Mouse (Mus musculus): Measurements from ENCODE around the gene Tgfb1i1. TPM values are rescaled to one million over a fixed set of nuclear protein-coding genes. Genes with fewer than 3 reads are reported as not detected.

The Tgfb1i1 gene
- polyA plus RNA-seq, 1 experiment = 15.1 TPM

GRCm38 (mm10) chr7:128298481-128299342, 52.1 kb downstream of the Tgfb1i1 start:
- TF ChIP-seq CTCF (conservative IDR thresholded peaks at IDR 0.05; ENCODE audit: insufficient read depth, insufficient read length, low read depth, low read length) (no peak), POLR2A (IDR thresholded peaks at IDR 0.05; ENCODE audit: low read depth, low read length) (no peak)
- H3K27ac ChIP-seq (ENCODE audit: insufficient read depth, low read depth, low read length) = peak overlapping the region; percentile 17; the same call in 1 of the 2 replicates
- WGBS = 80% methylated on average over 8 of the region's 8 CpGs
- no peaks in the 10 kb centered on the region for H3K36me3 ChIP-seq (ENCODE audit: control insufficient read depth, insufficient read depth, low read length)
- H3K4me3 ChIP-seq (ENCODE audit: insufficient read depth, low read depth, low read length) = no peak overlapping the region
- no peak for DNase-seq
- no peaks in the 10 kb centered on the region for H3K27me3 ChIP-seq (replicated peaks; ENCODE audit: control insufficient read depth, insufficient read depth, low read length)
- H3K4me1 ChIP-seq (ENCODE audit: control insufficient read depth, insufficient read depth, low read length) = no peaks in the 10 kb centered on the region; the same call in 1 of the 2 replicates

- TF ChIP-seq POLR2A (IDR thresholded peaks at IDR 0.05; ENCODE audit: low read depth, low read length) (no peak), CTCF (conservative IDR thresholded peaks at IDR 0.05; ENCODE audit: insufficient read depth, insufficient read length, low read depth, low read length) (no peak)
- 75% methylated on average over 3 of the region's 3 CpGs for WGBS
- H3K27me3 ChIP-seq (replicated peaks; ENCODE audit: control insufficient read depth, insufficient read depth, low read length) = no peaks in the 10 kb centered on the region
Observed at GRCm38 (mm10) chr7:128300952-128301351, 54.3 kb downstream of the Tgfb1i1 start.

GRCm38 (mm10) chr7:128302151-128302550, 55.5 kb downstream of the Tgfb1i1 start:
- 84% methylated on average over 3 of the region's 3 CpGs for WGBS
- Histone ChIP-seq H3K27me3 (replicated peaks; ENCODE audit: control insufficient read depth, insufficient read depth, low read length) (no peaks in the 10 kb centered on the region), H3K27ac (ENCODE audit: insufficient read depth, low read depth, low read length) (no peak overlapping the region)

More at GRCm38 (mm10) chr7:128300952-128301351, 54.3 kb downstream of the Tgfb1i1 start:
- no peaks in the 10 kb centered on the region for H3K36me3 ChIP-seq (ENCODE audit: control insufficient read depth, insufficient read depth, low read length)
- no peak for DNase-seq
- no peaks in the 10 kb centered on the region; the same call in 1 of the 2 replicates for H3K4me1 ChIP-seq (ENCODE audit: control insufficient read depth, insufficient read depth, low read length)
- H3K27ac ChIP-seq (ENCODE audit: insufficient read depth, low read depth, low read length) = no peak overlapping the region
- no peak overlapping the region for H3K4me3 ChIP-seq (ENCODE audit: insufficient read depth, low read depth, low read length)

GRCm38 (mm10) chr7:128304198-128304597, 57.6 kb downstream of the Tgfb1i1 start:
- no peak overlapping the region for H3K27ac ChIP-seq (ENCODE audit: insufficient read depth, low read depth, low read length)
- 59% methylated on average over 6 of the region's 6 CpGs for WGBS
- H3K4me3 ChIP-seq (ENCODE audit: insufficient read depth, low read depth, low read length) = no peak overlapping the region
- DNase-seq = no peak
- H3K4me1 ChIP-seq (ENCODE audit: control insufficient read depth, insufficient read depth, low read length) = no peaks in the 10 kb centered on the region
- no peaks in the 10 kb centered on the region for H3K36me3 ChIP-seq (ENCODE audit: control insufficient read depth, insufficient read depth, low read length)
- TF ChIP-seq CTCF (conservative IDR thresholded peaks at IDR 0.05; ENCODE audit: insufficient read depth, insufficient read length, low read depth, low read length) = no peak
- TF ChIP-seq POLR2A (IDR thresholded peaks at IDR 0.05; ENCODE audit: low read depth, low read length) = no peak
- no peaks in the 10 kb centered on the region for H3K27me3 ChIP-seq (replicated peaks; ENCODE audit: control insufficient read depth, insufficient read depth, low read length)

More at GRCm38 (mm10) chr7:128302151-128302550, 55.5 kb downstream of the Tgfb1i1 start:
- H3K4me1 ChIP-seq (ENCODE audit: control insufficient read depth, insufficient read depth, low read length) = no peaks in the 10 kb centered on the region; the same call in 1 of the 2 replicates
- no peak overlapping the region for H3K4me3 ChIP-seq (ENCODE audit: insufficient read depth, low read depth, low read length)
- H3K36me3 ChIP-seq (ENCODE audit: control insufficient read depth, insufficient read depth, low read length) = no peaks in the 10 kb centered on the region
- no peak for DNase-seq
- TF ChIP-seq CTCF (conservative IDR thresholded peaks at IDR 0.05; ENCODE audit: insufficient read depth, insufficient read length, low read depth, low read length) (no peak), POLR2A (IDR thresholded peaks at IDR 0.05; ENCODE audit: low read depth, low read length) (no peak)

GRCm38 (mm10) chr7:128304907-128305306, 58.3 kb downstream of the Tgfb1i1 start:
- Histone ChIP-seq H3K27ac (ENCODE audit: insufficient read depth, low read depth, low read length) (no peak overlapping the region), H3K27me3 (replicated peaks; ENCODE audit: control insufficient read depth, insufficient read depth, low read length) (no peaks in the 10 kb centered on the region), H3K4me1 (ENCODE audit: control insufficient read depth, insufficient read depth, low read length) (no peaks in the 10 kb centered on the region), H3K4me3 (ENCODE audit: insufficient read depth, low read depth, low read length) (no peak overlapping the region), H3K36me3 (ENCODE audit: control insufficient read depth, insufficient read depth, low read length) (no peaks in the 10 kb centered on the region)
- TF ChIP-seq CTCF (conservative IDR thresholded peaks at IDR 0.05; ENCODE audit: insufficient read depth, insufficient read length, low read depth, low read length) (peak; percentile 68), POLR2A (IDR thresholded peaks at IDR 0.05; ENCODE audit: low read depth, low read length) (no peak)
- DNase-seq = peak; percentile 57
- WGBS = 5% methylated on average over 5 of the region's 5 CpGs

Other genes starting within 250 kb of the Tgfb1i1 start
- gene Trim72, start 242.9 kb upstream of the Tgfb1i1 start, polyA plus RNA-seq (2012; rRNA removed) = 0.29 and 2.8 TPM in 2 replicates
- 2.4 and 7.0 TPM in 2 replicates for gene Itgam, start 184.2 kb upstream of the Tgfb1i1 start, polyA plus RNA-seq (2012; rRNA removed)
- not detected in 2 replicates for gene Gm49368, start 184.1 kb upstream of the Tgfb1i1 start, polyA plus RNA-seq (2012; rRNA removed)
- gene Itgax, start 117.3 kb upstream of the Tgfb1i1 start, polyA plus RNA-seq (2012; rRNA removed) = 1.9 TPM in 2 replicates
- 0.05 and 0.08 TPM in 2 replicates for gene Itgad, start 92.4 kb upstream of the Tgfb1i1 start, polyA plus RNA-seq (2012; rRNA removed)
- 13.4 and 77.1 TPM in 2 replicates for gene Cox6a2, start 40.4 kb upstream of the Tgfb1i1 start, polyA plus RNA-seq (2012; rRNA removed)
- gene Armc5, start 9.5 kb upstream of the Tgfb1i1 start, polyA plus RNA-seq (2012; rRNA removed) = 27.9 and 35.1 TPM in 2 replicates
- gene 9130023H24Rik, start 8.8 kb upstream of the Tgfb1i1 start, polyA plus RNA-seq (2012; rRNA removed) = 3.1 and 3.2 TPM in 2 replicates
- gene Slc5a2, start 18.8 kb downstream of the Tgfb1i1 start, polyA plus RNA-seq (2012; rRNA removed) = 1,002 and 1,068 TPM in 2 replicates
- 29.4 and 37.8 TPM in 2 replicates for gene BC017158, start 51.4 kb downstream of the Tgfb1i1 start, polyA plus RNA-seq (2012; rRNA removed)
- gene Rgs10, start 171.9 kb downstream of the Tgfb1i1 start, polyA plus RNA-seq (2012; rRNA removed) = 2.3 and 5.1 TPM in 2 replicates
- gene Tial1, start 214.9 kb downstream of the Tgfb1i1 start, polyA plus RNA-seq (2012; rRNA removed) = 21.9 and 22.2 TPM in 2 replicates